11 mouse cellular contexts compared by ENCODE assay signal in genomic region chr6:42542036-42543031, GRCm38 (mm10). TPM values are rescaled to one million over a fixed set of nuclear protein-coding genes. Genes with fewer than 3 reads are reported as not detected.
DNase-seq lines count a peak whose midpoint lies in the region; ATAC-seq and TF ChIP-seq lines count a peak whose summit lies in the region.
"Had no signal": no experiment of that assay in that cellular context is flagged by ENCODE, and none has a peak within 500 bp of the region (broad histone marks: within the 10 kb centered on the region; RNA-seq: fewer than 3 reads in every experiment).

No protein-coding gene starts in this region.

- peak; percentile 20 to 52 for DNase-seq in adrenal gland, adult (ENCODE audit: inconsistent age in 2 of 2, low spot score in 1 of 2)
- DNase-seq in adrenal gland, adult 8-10 months: no peak
- DNase-seq in 3134 (ENCODE audit: extremely low read depth, insufficient read length, low spot score): peak; percentile 45
- DNase-seq in gastrocnemius, adult 8-10 months (ENCODE audit: low spot score in 2 of 2): peak; percentile 41 to 57
- peak; percentile 52 to 63 for DNase-seq in kidney, postnatal 25 days
- DNase-seq in thymus, adult 2 months: no peak
- DNase-seq in stomach, postnatal 0 days (ENCODE audit: low spot score): no peak
- no peak for DNase-seq in retina, postnatal 1 day
- DNase-seq: cerebellum, postnatal 36 days had no signal

- H3K27ac ChIP-seq in thymus, adult 2 months (ENCODE audit: control insufficient read depth, insufficient read depth, low read length): no peak overlapping the region
- no peak overlapping the region for H3K27ac ChIP-seq in stomach, postnatal 0 days (replicated peaks)

- no peaks in the 10 kb centered on the region for H3K27me3 ChIP-seq in thymus, adult 2 months (ENCODE audit: control insufficient read depth, insufficient read depth, low read length)
- no peaks in the 10 kb centered on the region for H3K27me3 ChIP-seq in stomach, postnatal 0 days (ENCODE audit: control insufficient read depth, insufficient read depth, low read length)

- H3K9ac ChIP-seq in stomach, postnatal 0 days (ENCODE audit: low read length): no peak overlapping the region

- H3K4me1 ChIP-seq in thymus, adult 2 months (replicated peaks; ENCODE audit: control insufficient read depth, insufficient read depth, low read length): no peaks in the 10 kb centered on the region
- no peaks in the 10 kb centered on the region for H3K4me1 ChIP-seq in stomach, postnatal 0 days (replicated peaks; ENCODE audit: control insufficient read depth, insufficient read depth)

- H3K36me3 ChIP-seq in thymus, adult 2 months (ENCODE audit: control insufficient read depth, insufficient read depth, low read length): no peaks in the 10 kb centered on the region
- H3K36me3 ChIP-seq in stomach, postnatal 0 days (ENCODE audit: control insufficient read depth, insufficient read depth, low read length): no peaks in the 10 kb centered on the region

- no peak overlapping the region for H3K4me3 ChIP-seq in thymus, adult 2 months (ENCODE audit: control insufficient read depth, insufficient read depth, low read length)
- no peak overlapping the region for H3K4me3 ChIP-seq in stomach, postnatal 0 days (ENCODE audit: low read depth, low read length)

- TF ChIP-seq EP300 in stomach, postnatal 0 days (optimal IDR thresholded peaks at IDR 0.05): no peak

- no peak for TF ChIP-seq POLR2A in thymus, adult 2 months (IDR thresholded peaks at IDR 0.05; ENCODE audit: control insufficient read depth, extremely low read depth, insufficient read depth, low read length, poor library complexity)

- 70% methylated on average over 4 of the region's 4 CpGs for WGBS in thymus, adult 2 months
- 46% methylated on average over 4 of the region's 4 CpGs for WGBS in stomach, postnatal 0 days

- H3K4me2 ChIP-seq in stomach, postnatal 0 days (replicated peaks; ENCODE audit: low read depth): no peak overlapping the region

- no peak for TF ChIP-seq CTCF in thymus, adult 2 months (IDR thresholded peaks at IDR 0.05; ENCODE audit: borderline replicate concordance, control insufficient read depth, extremely low read depth, insufficient read depth, low read length, poor library complexity)
- no peak for TF ChIP-seq CTCF in stomach, postnatal 0 days (IDR thresholded peaks at IDR 0.05; ENCODE audit: low read depth)

- ATAC-seq in stomach, postnatal 0 days (ENCODE audit: low FRiP score, low TSS enrichment): no peak

- H3K9me3 ChIP-seq in stomach, postnatal 0 days (ENCODE audit: control insufficient read depth, low read length): no peaks in the 10 kb centered on the region

RNA-seq across cellular contexts. Expression of gene Olfr455, which starts 5.1 kb away (rescaled TPM):
- total RNA-seq in adrenal gland, adult 8-10 months (2022): not detected
- not detected for total RNA-seq in gastrocnemius, adult 8-10 months (2022)
- polyA plus RNA-seq in thymus, adult 2 months (2012; rRNA removed): not detected in 2 replicates
- polyA plus RNA-seq in stomach, postnatal 0 days (2015; fragmentation: Nextera tagmentation; extraction: Ambion mirVana): not detected in 2 replicates
- total RNA-seq: left cerebral cortex, adult 8-10 months had no signal
- polyA plus RNA-seq: heart, embryonic 14.5 days had no signal

RNA-seq across cellular contexts. Expression of gene Tcaf3, which starts 55.2 kb away (rescaled TPM):
- total RNA-seq in adrenal gland, adult 8-10 months (2022): not detected
- not detected for total RNA-seq in gastrocnemius, adult 8-10 months (2022)
- not detected in 2 replicates for polyA plus RNA-seq in thymus, adult 2 months (2012; rRNA removed)
- not detected in 2 replicates for polyA plus RNA-seq in stomach, postnatal 0 days (2015; fragmentation: Nextera tagmentation; extraction: Ambion mirVana)
- total RNA-seq: left cerebral cortex, adult 8-10 months had no signal
- polyA plus RNA-seq: heart, embryonic 14.5 days had no signal

RNA-seq across cellular contexts. Expression of gene Olfr456, which starts 55.3 kb away (rescaled TPM):
- not detected for total RNA-seq in adrenal gland, adult 8-10 months (2022)
- total RNA-seq in gastrocnemius, adult 8-10 months (2022): not detected
- not detected in 2 replicates for polyA plus RNA-seq in thymus, adult 2 months (2012; rRNA removed)
- not detected in 2 replicates for polyA plus RNA-seq in stomach, postnatal 0 days (2015; fragmentation: Nextera tagmentation; extraction: Ambion mirVana)
- total RNA-seq: left cerebral cortex, adult 8-10 months had no signal
- polyA plus RNA-seq: heart, embryonic 14.5 days had no signal

Comparison
In these comparisons a context has a peak if more than half of its experiments do, and no peak if none do; other contexts are left out.
1. DNase-seq: peak in adrenal gland, adult (2 of 2), 3134 (single experiment), gastrocnemius, adult 8-10 months (2 of 2) and kidney, postnatal 25 days (2 of 2); none in adrenal gland, adult 8-10 months (single experiment), thymus, adult 2 months (single experiment), stomach, postnatal 0 days (single experiment) and retina, postnatal 1 day (single experiment).